Mouse (Mus musculus): ENCODE measurements at regions not wholly inside any gene's neighbourhood (a gene's known extent, or its start where the extent isn't known, plus 50 kb on each side); places are given as distances from the start of the nearest gene placed in this dataset.
A peak's percentile ranks its signal among the peaks of the same experiment; 100 is the strongest.

DNA sequence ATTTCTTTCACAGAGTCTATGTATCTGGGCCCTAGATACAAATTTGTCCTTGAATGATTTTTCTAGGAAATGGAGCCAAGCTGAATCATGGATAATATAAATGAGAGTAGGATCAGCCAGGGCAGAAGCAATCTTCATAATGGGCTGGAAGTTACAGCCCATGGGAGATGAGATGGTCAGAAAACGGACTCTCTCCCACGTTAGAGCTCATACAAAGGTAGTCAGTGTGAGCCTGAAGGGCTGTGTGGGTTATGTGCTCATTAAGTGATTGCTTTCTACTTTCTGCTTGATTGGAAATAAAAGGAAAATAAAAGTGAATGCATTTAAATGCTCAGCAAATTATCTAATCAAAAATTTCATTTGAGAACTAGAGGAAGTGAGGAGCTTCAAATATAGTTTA lies 2017.1 kb upstream of the Pcdh20 start:
- DNase-seq: no peak

DNA sequence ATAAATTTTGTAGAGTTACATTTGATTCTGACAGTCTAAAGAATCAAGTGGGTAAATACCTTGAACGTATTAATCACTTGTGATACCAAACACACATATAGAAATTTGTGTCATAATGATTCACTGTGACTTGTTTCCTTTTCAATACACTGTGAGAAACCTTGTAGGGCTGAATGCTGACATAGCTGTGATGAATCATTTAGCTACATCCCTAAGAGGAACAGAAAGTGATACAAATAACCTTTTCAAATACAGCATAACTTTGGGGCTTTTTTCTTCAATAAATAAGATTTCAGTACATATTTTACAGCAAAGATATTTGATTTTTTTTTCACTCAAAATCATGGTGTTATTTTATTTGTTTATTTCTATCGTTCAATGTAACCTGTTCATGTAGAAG lies 1976.8 kb upstream of the Pcdh20 start:
- no peak for DNase-seq

DNA sequence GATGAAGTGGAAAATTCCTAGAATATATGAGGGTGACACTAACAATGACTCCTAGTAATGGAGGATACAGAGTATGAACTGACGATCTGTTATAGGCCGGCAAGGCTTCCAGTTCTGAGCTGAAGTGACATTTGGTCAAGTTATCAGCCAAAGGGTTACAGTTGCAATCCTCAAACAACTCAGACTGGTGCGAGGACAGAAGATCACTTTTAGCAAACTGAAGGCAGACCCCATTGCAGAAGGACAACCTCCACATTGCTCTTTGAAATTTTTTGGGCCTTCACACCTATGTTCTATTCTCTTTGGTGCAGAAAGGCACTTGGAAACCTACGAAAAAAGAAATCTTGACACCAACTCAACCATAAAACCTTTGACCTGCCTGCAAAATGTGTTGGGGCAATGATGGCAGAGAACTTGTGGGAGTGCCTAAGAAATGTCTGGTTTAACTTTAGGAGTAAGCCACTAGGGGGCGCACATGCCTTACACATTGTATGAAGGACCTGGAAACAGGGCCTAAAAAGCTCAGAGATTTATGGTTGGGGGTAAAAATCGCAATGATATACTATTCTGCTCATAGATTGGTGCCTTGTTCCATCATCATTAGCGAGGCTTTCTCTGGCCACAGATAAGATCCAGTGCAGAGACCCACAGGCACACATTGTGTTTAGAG lies 1961.8 kb upstream of the Pcdh20 start:
- DNase-seq: no peak

DNA sequence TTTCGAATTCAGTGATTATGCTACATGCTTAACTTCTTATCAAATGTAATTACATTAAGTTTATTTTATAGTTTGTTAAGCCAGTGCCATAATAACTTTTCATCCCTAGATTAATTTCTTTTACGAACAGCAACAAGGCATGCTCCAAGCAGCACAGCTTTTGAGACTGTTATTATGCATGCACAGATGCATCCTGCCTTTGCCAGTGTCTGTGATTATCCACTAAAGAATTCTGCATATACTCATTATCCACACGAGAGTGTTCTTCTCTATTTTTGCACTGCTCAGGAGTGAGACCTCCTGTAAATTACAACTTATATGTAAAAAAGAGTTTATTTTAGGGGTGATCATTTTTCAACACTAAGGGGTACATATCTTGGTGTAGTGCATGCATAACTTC lies 1941.5 kb upstream of the Pcdh20 start:
- no peak for DNase-seq

DNA sequence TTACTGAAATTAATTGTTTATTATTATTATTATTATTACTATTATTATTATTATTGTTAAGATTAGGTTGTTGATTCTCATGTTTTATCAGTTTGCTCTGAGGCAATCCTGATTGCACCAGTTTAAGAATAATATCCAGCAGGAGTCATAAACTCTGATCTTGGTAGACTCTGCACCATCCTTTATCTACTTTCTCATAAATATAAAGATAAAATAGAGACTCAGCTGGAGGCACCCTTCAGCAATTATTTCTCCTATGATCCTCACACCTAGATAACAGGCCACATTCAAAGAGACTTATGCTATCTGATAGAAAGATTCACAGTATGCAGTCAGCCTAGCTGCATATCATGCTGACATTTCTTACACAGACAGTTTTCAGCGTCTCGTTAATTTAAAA lies 1935.2 kb upstream of the Pcdh20 start:
- no peak for DNase-seq

DNA sequence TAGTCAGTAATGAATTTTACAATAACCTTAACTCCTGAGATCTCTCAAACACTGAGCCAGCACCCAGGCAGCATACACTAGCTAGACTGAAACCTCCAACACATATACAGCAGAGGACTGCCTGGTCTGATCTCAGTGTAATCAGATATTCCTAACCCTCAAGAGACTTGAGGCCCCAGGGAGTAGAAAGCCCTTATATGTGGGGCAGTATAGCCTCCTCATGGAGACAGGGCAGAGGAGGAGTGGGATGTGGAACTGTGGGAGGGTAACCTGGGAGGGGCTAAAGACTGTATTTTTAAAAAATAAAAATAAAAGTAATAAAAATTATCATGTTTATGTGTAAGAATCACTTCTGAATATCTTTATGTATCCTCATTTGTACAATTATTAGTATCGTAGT lies 1934.3 kb upstream of the Pcdh20 start:
- DNase-seq: no peak

DNA sequence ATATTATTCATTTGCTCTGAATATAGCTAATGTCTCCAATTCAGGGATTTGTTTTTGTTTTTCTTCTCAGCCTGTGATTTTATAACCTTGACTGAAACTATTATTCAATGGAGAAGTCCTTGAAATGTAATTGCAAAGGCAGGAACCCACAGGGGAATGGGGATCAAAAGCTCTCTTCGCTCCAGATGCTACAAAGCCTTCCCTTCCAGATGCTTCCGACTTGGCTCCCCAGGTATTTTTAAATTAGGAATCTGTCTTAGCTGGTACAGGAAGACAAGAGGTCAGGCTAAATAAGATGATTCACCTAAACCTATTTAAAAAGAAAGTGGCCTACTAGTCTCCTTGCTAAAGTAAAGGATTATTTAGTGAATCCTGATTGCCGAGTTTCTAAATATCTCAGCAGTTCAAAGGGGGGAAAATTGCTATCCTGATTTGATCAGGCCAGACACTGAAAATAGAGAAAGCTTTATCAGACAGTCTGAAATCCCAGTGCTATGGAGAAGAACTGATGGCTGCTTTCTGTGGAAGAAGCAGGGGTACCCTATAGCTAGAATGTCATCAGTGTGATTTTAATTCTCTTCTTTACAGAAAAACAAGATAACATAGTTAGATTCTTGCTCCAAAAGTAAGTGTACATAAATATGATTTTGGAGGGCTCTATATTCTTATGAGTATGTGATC lies 1896.2 kb upstream of the Pcdh20 start:
- no peak for DNase-seq

DNA sequence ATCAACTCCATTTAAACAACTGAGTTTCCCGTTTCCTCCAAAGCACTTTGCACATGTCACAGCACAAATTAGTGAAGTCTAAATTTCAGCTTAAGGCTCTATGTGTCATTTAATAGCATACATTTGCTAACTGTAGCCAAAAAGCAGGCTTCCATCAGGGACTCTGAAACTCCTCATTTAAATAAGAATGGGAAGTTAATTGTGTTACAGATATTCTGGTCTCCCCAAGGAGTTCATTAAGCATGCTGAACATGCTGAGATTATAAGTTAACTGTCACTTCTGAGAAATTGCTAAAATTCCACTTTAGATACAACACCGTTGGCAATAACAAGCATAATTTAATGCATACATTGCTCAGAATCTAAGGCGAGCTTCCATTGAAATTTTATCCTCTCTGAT lies 1863.3 kb upstream of the Pcdh20 start:
- no peak for DNase-seq

DNA sequence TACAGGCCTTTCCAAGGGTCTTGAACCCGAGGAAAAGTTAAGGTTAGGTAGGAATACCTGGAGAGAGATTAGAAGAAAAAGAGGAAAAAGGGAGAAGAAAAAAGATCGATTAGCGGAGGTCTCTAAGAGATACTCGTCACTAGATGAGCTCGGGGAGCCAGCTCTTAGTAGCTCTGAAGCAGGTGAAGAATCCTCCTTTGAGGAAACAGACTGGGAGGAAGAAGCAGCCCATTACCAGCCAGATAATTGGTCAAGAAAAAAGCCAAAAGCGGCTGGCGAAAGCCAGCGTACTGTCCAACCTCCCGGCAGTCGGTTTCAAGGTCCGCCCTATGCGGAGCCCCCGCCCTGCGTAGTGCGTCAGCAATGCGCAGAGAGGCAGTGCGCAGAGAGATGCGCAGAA lies 1824.3 kb upstream of the Pcdh20 start:
- DNase-seq: peak; percentile 1 to 21

DNA sequence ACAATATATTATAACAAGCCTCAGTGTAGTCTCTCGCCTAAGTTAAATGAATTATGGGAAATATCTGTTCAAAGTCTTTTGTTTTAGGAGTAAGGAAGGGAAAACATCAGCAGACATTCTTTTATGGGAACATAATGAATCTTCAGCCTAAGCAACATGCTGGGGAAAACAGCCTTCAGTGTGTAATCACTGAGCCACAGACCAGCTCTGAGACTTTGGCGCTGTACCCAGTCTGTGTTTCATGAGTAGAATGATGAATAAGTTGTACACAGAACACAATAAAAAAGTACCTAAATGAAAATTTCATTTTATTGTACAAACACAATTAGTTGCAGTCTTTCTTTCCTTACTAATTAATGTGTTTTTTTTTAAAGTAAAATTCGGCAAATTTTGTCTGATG lies 1774.8 kb upstream of the Pcdh20 start:
- DNase-seq: no peak

DNA sequence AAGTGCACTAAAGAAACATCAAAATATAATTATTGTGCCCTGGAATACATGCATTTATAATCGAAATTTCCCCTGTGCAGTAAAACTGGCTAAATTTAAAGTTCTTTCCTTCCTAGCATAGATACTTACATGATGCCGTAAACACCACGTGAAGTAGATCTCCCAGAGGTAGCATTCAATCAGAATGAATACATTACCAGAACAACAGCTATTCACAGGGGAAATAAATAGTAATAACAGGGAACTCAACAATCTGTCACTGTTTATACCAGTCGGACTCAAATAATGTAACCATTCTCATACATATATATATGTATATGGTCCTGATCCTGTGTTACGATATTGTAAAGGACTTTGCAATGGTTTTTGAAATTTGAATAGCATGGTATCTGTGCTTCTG lies 1761.5 kb upstream of the Pcdh20 start:
- DNase-seq: no peak

DNA sequence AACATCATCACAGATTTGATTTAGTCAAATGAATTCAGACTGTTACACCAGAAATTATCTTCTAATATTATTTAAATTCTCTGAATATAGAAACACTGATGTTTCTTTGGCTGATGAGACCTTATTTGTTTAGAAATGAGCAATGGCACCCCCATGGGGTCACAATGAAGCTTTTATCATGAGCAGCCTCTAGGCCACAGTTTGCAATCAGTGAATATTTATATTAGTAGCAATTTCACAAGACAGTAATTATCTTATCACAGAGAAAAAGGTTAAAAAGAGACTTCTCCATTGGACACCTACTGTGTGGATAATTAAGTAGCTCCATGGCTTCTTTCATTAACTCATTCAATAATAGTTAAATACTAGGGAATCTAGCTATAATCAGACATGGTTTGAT lies 1729.1 kb upstream of the Pcdh20 start:
- no peak for DNase-seq

DNA sequence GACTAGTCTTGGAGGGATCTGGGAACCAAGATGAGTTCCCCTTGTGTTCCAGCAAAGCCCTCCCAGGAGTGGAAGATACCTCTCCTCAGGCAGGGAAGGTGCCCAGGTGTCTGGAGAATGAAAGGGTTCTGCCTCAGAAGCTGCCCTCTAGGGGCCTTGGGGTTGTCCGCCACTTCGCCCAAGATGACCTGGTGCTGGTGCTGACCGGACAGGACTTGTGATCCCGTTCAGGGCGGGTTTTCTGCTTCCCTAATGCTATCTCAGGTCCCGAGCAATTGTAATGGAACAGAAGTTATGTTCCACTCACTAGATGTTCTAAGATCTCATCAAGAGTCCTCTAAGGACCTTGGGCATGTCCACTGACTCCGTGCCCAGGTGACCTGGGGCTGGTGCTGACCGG lies 1726.6 kb upstream of the Pcdh20 start:
- DNase-seq: no peak

DNA sequence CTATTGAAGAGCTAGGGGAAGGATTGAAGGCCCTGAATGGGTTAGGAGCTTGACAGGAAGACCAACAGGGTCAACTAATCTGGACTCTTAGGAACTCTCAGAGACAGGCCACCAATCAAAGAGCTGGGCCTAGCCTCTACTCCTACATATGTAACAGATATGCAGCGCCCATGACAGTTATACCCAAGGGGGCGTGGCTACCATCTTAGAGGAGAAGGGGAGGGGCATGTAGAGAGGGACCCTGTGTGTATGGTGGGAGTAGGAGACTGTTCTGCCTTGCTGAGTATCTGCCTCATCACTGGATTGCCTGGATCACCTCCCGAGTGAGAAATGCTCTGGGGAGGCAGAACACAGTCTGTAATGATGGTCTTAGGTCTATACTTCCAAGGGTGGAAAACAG lies 1701.5 kb upstream of the Pcdh20 start:
- DNase-seq: no peak

All from lung, adult 18-20 months (tissue).